Mouse (Mus musculus) kidney, adult 18-20 months (tissue): ENCODE data around the gene Smad1.
"Not testable (repeated sequence)": the region's sequence is repeated elsewhere in the genome, so short reads cannot be mapped to it uniquely, and the experiment has no call there.

Source experiments
- DNase-seq: peaks from one replicate; pipeline ENCODE4 v3.0.0; 2021

The Smad1 gene

GRCm38 (mm10) chr8:79398994-79399650 lies at the start of gene Smad1:
Gene Smad1 (minus strand): TSS chr8:79399518.
- peak; percentile 96 for DNase-seq

GRCm38 (mm10) chr8:79447260-79447853 lies 48.0 kb upstream of the Smad1 start:
- DNase-seq, result no peak

- DNase-seq, result no peak
These were observed 44.3 kb upstream of the Smad1 start for GRCm38 (mm10) chr8:79443460-79444098.

GRCm38 (mm10) chr8:79433953-79434500 lies 34.7 kb upstream of the Smad1 start:
- DNase-seq, result no peak

GRCm38 (mm10) chr8:79414907-79415306 lies 15.6 kb upstream of the Smad1 start:
- DNase-seq, result no peak

GRCm38 (mm10) chr8:79410501-79410900 lies 11.2 kb upstream of the Smad1 start:
- DNase-seq, result no peak

- not testable (repeated sequence) for DNase-seq
These were observed 8.0 kb upstream of the Smad1 start for GRCm38 (mm10) chr8:79407356-79407755.

- DNase-seq, result peak; percentile 36
These were observed 5.7 kb upstream of the Smad1 start for GRCm38 (mm10) chr8:79404895-79405557.

- DNase-seq, result no peak
These were observed 1.4 kb upstream of the Smad1 start for GRCm38 (mm10) chr8:79400671-79401070.

- peak; percentile 54 for DNase-seq
These were observed 902 bp downstream of the Smad1 start for GRCm38 (mm10) chr8:79398251-79398981.

GRCm38 (mm10) chr8:79397705-79398250 lies 1.5 kb downstream of the Smad1 start:
- DNase-seq, result peak; percentile 31

GRCm38 (mm10) chr8:79396911-79397310 lies 2.4 kb downstream of the Smad1 start:
- DNase-seq, result no peak

- DNase-seq, result no peak
These were observed 5.3 kb downstream of the Smad1 start for GRCm38 (mm10) chr8:79394009-79394408.

- DNase-seq, result no peak
These were observed 6.1 kb downstream of the Smad1 start for GRCm38 (mm10) chr8:79393215-79393614.

GRCm38 (mm10) chr8:79392649-79393048 lies 6.7 kb downstream of the Smad1 start:
- no peak for DNase-seq

GRCm38 (mm10) chr8:79391454-79391853 lies 7.9 kb downstream of the Smad1 start:
- no peak for DNase-seq

- peak; percentile 86 for DNase-seq
These were observed 10.1 kb downstream of the Smad1 start for GRCm38 (mm10) chr8:79389074-79389786.

- no peak for DNase-seq
These were observed 12.5 kb downstream of the Smad1 start for GRCm38 (mm10) chr8:79386831-79387230.

GRCm38 (mm10) chr8:79386358-79386757 lies 13.0 kb downstream of the Smad1 start:
- DNase-seq, result no peak

- DNase-seq, result no peak
These were observed 14.7 kb downstream of the Smad1 start for GRCm38 (mm10) chr8:79384276-79385271.
